Mouse (Mus musculus) ES-E14 (cell line): Measurements from ENCODE around the gene She.

Experiments
- HCFC1 ChIP-seq: IDR thresholded peaks from 2 replicates; pipeline ENCODE4 v1.6.1; 2012; ENCODE audit warnings: low read length, inconsistent platforms, borderline replicate concordance; ENCODE audit not compliant: insufficient read depth
- ZC3H11A ChIP-seq: IDR thresholded peaks from 2 replicates; pipeline ENCODE4 v1.6.1; 2012; ENCODE audit warnings: low read depth, mild to moderate bottlenecking, inconsistent platforms, low read length, borderline replicate concordance
- ZNF384 ChIP-seq: IDR thresholded peaks from 2 replicates; pipeline ENCODE4 v1.6.1; 2012; ENCODE audit warnings: low read depth, low read length, inconsistent platforms

- TF ChIP-seq ZNF384 (peak; percentile 53; the same call in 1 of the 2 replicates), ZC3H11A (no peak), HCFC1 (no peak)
Observed at GRCm38 (mm10) chr3:89826295-89826694, 4.9 kb upstream of the She start.
